Mouse (Mus musculus): ENCODE data around the gene Cabp4. TPM values are rescaled to one million over a fixed set of nuclear protein-coding genes. Genes with fewer than 3 reads are reported as not detected.

Gene Cabp4
- polyA plus RNA-seq, 1 experiment: 0.60 TPM

GRCm38 (mm10) chr19:4089128-4089527 lies 54.7 kb downstream of the Cabp4 start:
- Histone ChIP-seq H3K4me3 (replicated peaks; ENCODE audit: control insufficient read depth, low read depth, low read length) (no peak overlapping the region), H3K4me1 (ENCODE audit: control insufficient read depth, insufficient read depth, low read length) (no peaks in the 10 kb centered on the region), H3K27ac (ENCODE audit: control insufficient read depth, insufficient read depth, low read depth, low read length, poor library complexity) (no peak overlapping the region)
- TF ChIP-seq POLR2A (IDR thresholded peaks at IDR 0.05; ENCODE audit: borderline replicate concordance, control insufficient read depth, low read depth, low read length): no peak
- no peak for TF ChIP-seq CTCF (IDR thresholded peaks at IDR 0.05; ENCODE audit: control insufficient read depth, insufficient read depth, low read length)
- WGBS: 73% methylated on average over 6 of the region's 6 CpGs

GRCm38 (mm10) chr19:4088146-4088545 lies 55.7 kb downstream of the Cabp4 start:
- WGBS: 43% methylated on average over 5 of the region's 5 CpGs
- H3K4me3 ChIP-seq (replicated peaks; ENCODE audit: control insufficient read depth, low read depth, low read length): no peak overlapping the region
- no peaks in the 10 kb centered on the region for H3K4me1 ChIP-seq (ENCODE audit: control insufficient read depth, insufficient read depth, low read length)
- TF ChIP-seq POLR2A (IDR thresholded peaks at IDR 0.05; ENCODE audit: borderline replicate concordance, control insufficient read depth, low read depth, low read length) (no peak), CTCF (IDR thresholded peaks at IDR 0.05; ENCODE audit: control insufficient read depth, insufficient read depth, low read length) (no peak)
- H3K27ac ChIP-seq (ENCODE audit: control insufficient read depth, insufficient read depth, low read depth, low read length, poor library complexity): no peak overlapping the region

- no peak overlapping the region for H3K4me3 ChIP-seq (replicated peaks; ENCODE audit: control insufficient read depth, low read depth, low read length)
- no peak overlapping the region for H3K27ac ChIP-seq (ENCODE audit: control insufficient read depth, insufficient read depth, low read depth, low read length, poor library complexity)
- WGBS: 79% methylated on average over 5 of the region's 5 CpGs
- TF ChIP-seq POLR2A (IDR thresholded peaks at IDR 0.05; ENCODE audit: borderline replicate concordance, control insufficient read depth, low read depth, low read length) (no peak), CTCF (IDR thresholded peaks at IDR 0.05; ENCODE audit: control insufficient read depth, insufficient read depth, low read length) (no peak)
- no peaks in the 10 kb centered on the region for H3K4me1 ChIP-seq (ENCODE audit: control insufficient read depth, insufficient read depth, low read length)
Measured at GRCm38 (mm10) chr19:4087090-4087489, 56.7 kb downstream of the Cabp4 start.

GRCm38 (mm10) chr19:4086156-4086555 lies 57.7 kb downstream of the Cabp4 start:
- WGBS: 84% methylated on average over 15 of the region's 15 CpGs
- no peak overlapping the region for H3K4me3 ChIP-seq (replicated peaks; ENCODE audit: control insufficient read depth, low read depth, low read length)
- no peaks in the 10 kb centered on the region for H3K4me1 ChIP-seq (ENCODE audit: control insufficient read depth, insufficient read depth, low read length)
- H3K27ac ChIP-seq (ENCODE audit: control insufficient read depth, insufficient read depth, low read depth, low read length, poor library complexity): no peak overlapping the region
- TF ChIP-seq CTCF (IDR thresholded peaks at IDR 0.05; ENCODE audit: control insufficient read depth, insufficient read depth, low read length) (no peak), POLR2A (IDR thresholded peaks at IDR 0.05; ENCODE audit: borderline replicate concordance, control insufficient read depth, low read depth, low read length) (no peak)

Other genes starting within 250 kb of the Cabp4 start
- 116 and 292 TPM in 2 replicates for gene Tcirg1, start 236.9 kb downstream of the Cabp4 start, polyA plus RNA-seq (2011; ENCODE audit: insufficient read depth, insufficient read length, low replicate concordance, missing spikeins)
- gene Ndufs8, start 231.3 kb downstream of the Cabp4 start, polyA plus RNA-seq (2011; ENCODE audit: insufficient read depth, insufficient read length, low replicate concordance, missing spikeins): 41.6 and 58.3 TPM in 2 replicates
- gene Aldh3b1, start 214.2 kb downstream of the Cabp4 start, polyA plus RNA-seq (2011; ENCODE audit: insufficient read depth, insufficient read length, low replicate concordance, missing spikeins): 12.7 and 47.1 TPM in 2 replicates
- 80.1 and 177 TPM in 2 replicates for gene Unc93b1, start 208.8 kb downstream of the Cabp4 start, polyA plus RNA-seq (2011; ENCODE audit: insufficient read depth, insufficient read length, low replicate concordance, missing spikeins)
- 1.6 and 4.4 TPM in 2 replicates for gene Aldh3b3, start 185.4 kb downstream of the Cabp4 start, polyA plus RNA-seq (2011; ENCODE audit: insufficient read depth, insufficient read length, low replicate concordance, missing spikeins)
- 2.4 and 4.2 TPM in 2 replicates for gene Aldh3b2, start 171.7 kb downstream of the Cabp4 start, polyA plus RNA-seq (2011; ENCODE audit: insufficient read depth, insufficient read length, low replicate concordance, missing spikeins)
- 5.1 and 10.7 TPM in 2 replicates for gene Acy3, start 157.5 kb downstream of the Cabp4 start, polyA plus RNA-seq (2011; ENCODE audit: insufficient read depth, insufficient read length, low replicate concordance, missing spikeins)
- not detected in 2 replicates for gene Tbx10, start 151.3 kb downstream of the Cabp4 start, polyA plus RNA-seq (2011; ENCODE audit: insufficient read depth, insufficient read length, low replicate concordance, missing spikeins)
- gene Nudt8, start 143.5 kb downstream of the Cabp4 start, polyA plus RNA-seq (2011; ENCODE audit: insufficient read depth, insufficient read length, low replicate concordance, missing spikeins): 9.7 and 18.1 TPM in 2 replicates
- 1.7 and 2.0 TPM in 2 replicates for gene Gm49405, start 143.4 kb downstream of the Cabp4 start, polyA plus RNA-seq (2011; ENCODE audit: insufficient read depth, insufficient read length, low replicate concordance, missing spikeins)
- 5.2 and 7.8 TPM in 2 replicates for gene Doc2g, start 140.7 kb downstream of the Cabp4 start, polyA plus RNA-seq (2011; ENCODE audit: insufficient read depth, insufficient read length, low replicate concordance, missing spikeins)
- 61.7 and 118 TPM in 2 replicates for gene Ndufv1, start 131.2 kb downstream of the Cabp4 start, polyA plus RNA-seq (2011; ENCODE audit: insufficient read depth, insufficient read length, low replicate concordance, missing spikeins)
- gene Gstp1, start 106.0 kb downstream of the Cabp4 start, polyA plus RNA-seq (2011; ENCODE audit: insufficient read depth, insufficient read length, low replicate concordance, missing spikeins): 125 and 187 TPM in 2 replicates
- 21.6 TPM in 1 of 2 replicates, not detected in the other for gene Gstp2, start 98.0 kb downstream of the Cabp4 start, polyA plus RNA-seq (2011; ENCODE audit: insufficient read depth, insufficient read length, low replicate concordance, missing spikeins)
- 13.5 and 18.0 TPM in 2 replicates for gene Gstp3, start 84.5 kb downstream of the Cabp4 start, polyA plus RNA-seq (2011; ENCODE audit: insufficient read depth, insufficient read length, low replicate concordance, missing spikeins)
- not detected in 2 replicates for gene Cabp2, start 62.5 kb downstream of the Cabp4 start, polyA plus RNA-seq (2011; ENCODE audit: insufficient read depth, insufficient read length, low replicate concordance, missing spikeins)
- 93.3 and 143 TPM in 2 replicates for gene Cdk2ap2, start 46.9 kb downstream of the Cabp4 start, polyA plus RNA-seq (2011; ENCODE audit: insufficient read depth, insufficient read length, low replicate concordance, missing spikeins)
- 72.3 and 159 TPM in 2 replicates for gene Pitpnm1, start 44.0 kb downstream of the Cabp4 start, polyA plus RNA-seq (2011; ENCODE audit: insufficient read depth, insufficient read length, low replicate concordance, missing spikeins)
- 22.0 and 53.5 TPM in 2 replicates for gene Aip, start 18.2 kb downstream of the Cabp4 start, polyA plus RNA-seq (2011; ENCODE audit: insufficient read depth, insufficient read length, low replicate concordance, missing spikeins)
- gene Gpr152, start 4.2 kb downstream of the Cabp4 start, polyA plus RNA-seq (2011; ENCODE audit: insufficient read depth, insufficient read length, low replicate concordance, missing spikeins): not detected in 2 replicates
- gene Coro1b, start 4.6 kb upstream of the Cabp4 start, polyA plus RNA-seq (2011; ENCODE audit: insufficient read depth, insufficient read length, low replicate concordance, missing spikeins): 75.8 and 114 TPM in 2 replicates
- gene Ptprcap, start 9.6 kb upstream of the Cabp4 start, polyA plus RNA-seq (2011; ENCODE audit: insufficient read depth, insufficient read length, low replicate concordance, missing spikeins): 27.6 and 60.8 TPM in 2 replicates
- 51.8 and 86.1 TPM in 2 replicates for gene Rps6kb2, start 19.3 kb upstream of the Cabp4 start, polyA plus RNA-seq (2011; ENCODE audit: insufficient read depth, insufficient read length, low replicate concordance, missing spikeins)
- 23.3 and 52.9 TPM in 2 replicates for gene Carns1, start 31.4 kb upstream of the Cabp4 start, polyA plus RNA-seq (2011; ENCODE audit: insufficient read depth, insufficient read length, low replicate concordance, missing spikeins)
- 64.3 and 168 TPM in 2 replicates for gene Tbc1d10c, start 47.3 kb upstream of the Cabp4 start, polyA plus RNA-seq (2011; ENCODE audit: insufficient read depth, insufficient read length, low replicate concordance, missing spikeins)
- 121 and 204 TPM in 2 replicates for gene Ppp1ca, start 48.0 kb upstream of the Cabp4 start, polyA plus RNA-seq (2011; ENCODE audit: insufficient read depth, insufficient read length, low replicate concordance, missing spikeins)
- gene Rad9a, start 57.6 kb upstream of the Cabp4 start, polyA plus RNA-seq (2011; ENCODE audit: insufficient read depth, insufficient read length, low replicate concordance, missing spikeins): 24.2 and 39.8 TPM in 2 replicates
- 10.3 and 25.4 TPM in 2 replicates for gene Clcf1, start 70.2 kb upstream of the Cabp4 start, polyA plus RNA-seq (2011; ENCODE audit: insufficient read depth, insufficient read length, low replicate concordance, missing spikeins)
- not detected in 2 replicates for gene AC109138.7, start 70.3 kb upstream of the Cabp4 start, polyA plus RNA-seq (2011; ENCODE audit: insufficient read depth, insufficient read length, low replicate concordance, missing spikeins)
- gene Pold4, start 87.9 kb upstream of the Cabp4 start, polyA plus RNA-seq (2011; ENCODE audit: insufficient read depth, insufficient read length, low replicate concordance, missing spikeins): 31.7 and 54.7 TPM in 2 replicates
- gene Ssh3, start 125.1 kb upstream of the Cabp4 start, polyA plus RNA-seq (2011; ENCODE audit: insufficient read depth, insufficient read length, low replicate concordance, missing spikeins): 16.9 and 20.7 TPM in 2 replicates
- 8.4 and 53.2 TPM in 2 replicates for gene Ankrd13d, start 139.1 kb upstream of the Cabp4 start, polyA plus RNA-seq (2011; ENCODE audit: insufficient read depth, insufficient read length, low replicate concordance, missing spikeins)
- gene Grk2, start 162.2 kb upstream of the Cabp4 start, polyA plus RNA-seq (2011; ENCODE audit: insufficient read depth, insufficient read length, low replicate concordance, missing spikeins): 153 and 243 TPM in 2 replicates